Mouse (Mus musculus) adrenal gland, postnatal 14 days (tissue): Measurements from ENCODE around the gene Zbtb24. TPM values are rescaled to one million over a fixed set of nuclear protein-coding genes. Genes with fewer than 3 reads are reported as not detected.
A peak's percentile ranks its signal among the peaks of the same experiment; 100 is the strongest.

Source experiments
- DNase-seq: peaks from one replicate; pipeline ENCODE4 v3.0.0; 2021; ENCODE audit warnings: mixed read lengths
- total RNA-seq: library from RNA; stranded (reverse); gene quantifications from 2 replicates; pipeline ENCODE4 v1.2.3, GENCODE M21; 2021

Gene Zbtb24
- total RNA-seq, 1 experiment from 2014 or later: 16.7 TPM

GRCm38 (mm10) chr10:41504996-41505395 is 54.8 kb downstream of the Zbtb24 start:
- DNase-seq: no peak

GRCm38 (mm10) chr10:41505446-41505845 is 55.3 kb downstream of the Zbtb24 start:
- peak; percentile 79 for DNase-seq

GRCm38 (mm10) chr10:41509160-41509559 is 59.0 kb downstream of the Zbtb24 start:
- DNase-seq: peak; percentile 47

GRCm38 (mm10) chr10:41514301-41514700 is 64.1 kb downstream of the Zbtb24 start:
- no peak for DNase-seq

GRCm38 (mm10) chr10:41514921-41515320 is 64.7 kb downstream of the Zbtb24 start:
- no peak for DNase-seq

Other genes with a start within 250 kb of the Zbtb24 start
- 14.3 and 14.6 TPM in 2 replicates for gene Fig4, start 147.1 kb upstream of the Zbtb24 start, total RNA-seq
- 0.04 TPM in 1 of 2 replicates, not detected in the other for gene Ak9, start 146.4 kb upstream of the Zbtb24 start, total RNA-seq
- 8.6 and 20.7 TPM in 2 replicates for gene Mical1, start 25.9 kb downstream of the Zbtb24 start, total RNA-seq
- gene Smpd2, start 40.0 kb downstream of the Zbtb24 start, total RNA-seq: 23.5 and 25.0 TPM in 2 replicates
- 1.0 and 1.1 TPM in 2 replicates for gene Ppil6, start 40.1 kb downstream of the Zbtb24 start, total RNA-seq
- 186 and 213 TPM in 2 replicates for gene Cd164, start 69.0 kb downstream of the Zbtb24 start, total RNA-seq